Mouse (Mus musculus): ENCODE data around the gene Cryga. TPM values are rescaled to one million over a fixed set of nuclear protein-coding genes. Genes with fewer than 3 reads are reported as not detected.

The Cryga gene
- polyA plus RNA-seq (2012): 0.12 and 0.18 TPM in 2 replicates

DNA sequence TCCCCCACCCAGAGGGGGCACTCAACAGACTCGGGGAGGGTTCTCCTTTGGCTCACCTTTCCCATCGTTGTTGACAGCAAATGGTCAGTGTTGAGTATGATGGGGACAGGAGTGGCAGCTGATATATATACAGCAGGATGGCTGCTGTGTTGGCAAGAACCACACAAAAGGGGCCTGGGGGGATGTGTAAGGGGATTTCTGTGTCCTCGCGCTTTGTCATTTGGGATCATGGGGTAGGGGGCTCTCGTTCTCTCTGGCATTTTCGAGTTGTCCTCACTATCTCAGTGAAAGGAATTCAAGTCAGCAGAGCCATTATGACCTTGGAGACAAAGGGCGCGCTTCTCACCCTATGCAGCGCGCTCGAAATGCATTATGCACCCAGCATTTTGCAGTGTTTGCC lies at the start of gene Cryga:
Gene Cryga (minus strand): TSS at position 101 of the 400 bp plus-strand sequence.

DNA sequence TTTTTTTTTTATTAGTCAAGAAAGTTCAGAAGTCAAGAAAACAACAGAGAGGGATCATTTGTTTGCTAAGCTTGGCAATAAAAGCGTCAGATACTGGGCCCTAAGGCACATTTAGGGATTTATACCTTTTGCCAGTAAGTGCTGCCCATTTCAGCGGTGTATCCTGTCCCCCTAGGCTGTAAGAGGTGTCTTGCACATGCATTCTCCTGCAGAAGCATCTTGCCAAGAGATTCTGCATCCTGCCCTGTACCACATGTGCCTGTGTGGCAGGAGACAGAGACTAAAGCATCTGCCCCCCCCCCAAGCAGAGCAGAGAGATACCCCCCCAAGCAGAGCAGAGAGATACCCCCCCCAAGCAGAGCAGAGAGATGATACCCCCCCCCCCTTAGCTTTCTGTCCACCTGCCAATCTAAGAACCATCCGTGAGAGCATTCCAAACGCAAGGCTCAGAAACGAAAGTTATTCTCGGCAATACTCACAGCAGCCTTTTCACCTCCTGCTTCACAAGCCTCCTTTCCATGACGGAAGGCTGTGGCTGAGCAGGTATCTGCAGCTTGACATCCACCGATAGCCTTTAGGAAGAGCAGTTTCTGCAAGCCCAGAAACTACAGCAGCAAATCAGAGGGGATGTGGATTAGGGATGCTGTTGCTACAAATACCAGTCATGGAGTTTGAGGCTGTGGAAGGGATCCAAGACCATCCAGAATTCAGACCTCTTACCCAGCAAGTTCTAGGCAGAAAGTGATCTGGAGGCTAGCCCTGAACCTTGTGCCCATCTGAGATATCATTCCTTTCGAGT lies 19.6 kb upstream of the Cryga start, which contains the start of gene D630023F18Rik:
Gene D630023F18Rik (minus strand): TSS at position 641 of the 799 bp plus-strand sequence.

DNA sequence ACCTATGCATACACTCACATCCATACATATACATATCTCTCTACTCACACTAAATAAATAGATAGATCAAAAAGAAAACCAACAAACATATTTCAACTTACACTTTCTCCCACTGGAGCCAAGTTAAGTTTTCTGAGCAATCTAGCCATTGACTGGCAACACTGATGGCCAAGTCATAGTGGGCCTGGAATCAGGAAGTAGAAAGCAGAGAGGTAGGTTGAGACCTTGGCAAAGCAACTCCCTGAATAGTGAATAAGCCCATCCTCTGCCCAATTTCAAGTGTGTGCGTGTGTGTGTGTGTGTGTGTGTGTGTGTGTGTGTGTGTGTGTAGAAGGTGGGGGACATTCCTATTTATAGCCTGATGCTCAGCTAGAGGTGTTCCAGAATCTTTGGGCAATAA lies 16.3 kb upstream of the Cryga start, which contains the start of gene Gm28845:
Gene Gm28845 (minus strand): TSS at position 121 of the 400 bp plus-strand sequence.

DNA sequence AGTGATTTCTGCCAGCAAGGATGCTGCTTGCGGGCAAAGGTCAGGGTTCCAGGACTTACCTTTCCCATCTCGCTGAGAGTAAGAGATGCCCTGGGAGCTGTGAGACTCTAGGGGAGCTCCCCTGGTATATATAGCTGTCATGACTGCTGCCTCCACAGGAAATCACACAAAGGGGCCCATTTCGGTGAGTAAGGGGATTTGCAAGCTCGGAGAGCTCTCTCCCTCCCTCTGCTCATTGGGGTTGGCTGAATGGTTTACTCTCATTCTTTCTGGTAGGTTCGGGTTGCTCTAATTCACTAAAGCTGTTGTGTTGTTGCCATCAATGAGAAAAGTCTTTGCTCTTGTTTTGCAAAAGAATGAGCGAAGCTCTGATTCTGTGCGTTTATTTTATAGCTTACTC lies 21.0 kb downstream of the Cryga start, which contains the start of gene Crygb:
Gene Crygb (minus strand): TSS at position 101 of the 400 bp plus-strand sequence.

DNA sequence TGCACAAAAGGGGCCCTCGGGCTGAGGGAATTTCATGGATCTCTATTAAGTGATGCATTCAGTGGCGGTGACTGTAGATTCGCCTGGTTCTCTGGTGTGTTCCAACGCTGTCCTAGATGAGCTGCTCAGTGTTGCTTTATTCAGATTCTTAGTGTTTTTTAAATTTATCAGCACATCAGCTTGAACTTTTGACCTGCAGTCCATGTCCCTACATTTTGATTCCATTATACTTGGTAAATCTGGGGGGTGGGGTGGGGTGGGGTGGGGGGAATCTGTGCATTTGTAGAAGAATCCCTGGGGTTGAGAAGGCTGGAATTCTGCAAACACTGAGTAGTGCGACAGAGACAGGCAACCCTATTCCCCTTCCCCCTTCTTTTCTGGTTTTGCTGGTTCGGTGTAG lies 29.6 kb downstream of the Cryga start, which contains the start of gene Crygc:
Gene Crygc (minus strand): TSS at position 101 of the 400 bp plus-strand sequence.

DNA sequence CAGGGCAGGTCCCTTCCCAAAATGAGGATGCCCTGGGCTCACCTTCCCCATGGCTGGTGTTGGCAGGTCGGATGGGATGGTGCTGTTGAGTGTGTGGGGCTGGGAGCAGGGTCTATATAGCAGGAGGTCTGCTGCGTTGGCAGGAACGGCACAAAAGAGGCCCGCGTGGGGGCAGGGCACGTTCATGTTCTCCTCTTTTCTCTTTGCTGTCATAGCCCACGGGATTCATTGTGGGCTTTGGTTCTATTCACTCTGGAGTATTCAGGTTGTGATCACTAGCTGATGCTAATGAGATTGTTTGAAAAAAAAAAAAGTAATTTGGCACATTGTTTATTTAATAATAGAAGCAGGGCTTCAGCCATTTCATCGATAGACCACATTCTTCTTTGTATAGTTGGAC lies 39.8 kb downstream of the Cryga start, which contains the start of gene Crygd:
Gene Crygd (minus strand): TSS at position 101 of the 400 bp plus-strand sequence.

DNA sequence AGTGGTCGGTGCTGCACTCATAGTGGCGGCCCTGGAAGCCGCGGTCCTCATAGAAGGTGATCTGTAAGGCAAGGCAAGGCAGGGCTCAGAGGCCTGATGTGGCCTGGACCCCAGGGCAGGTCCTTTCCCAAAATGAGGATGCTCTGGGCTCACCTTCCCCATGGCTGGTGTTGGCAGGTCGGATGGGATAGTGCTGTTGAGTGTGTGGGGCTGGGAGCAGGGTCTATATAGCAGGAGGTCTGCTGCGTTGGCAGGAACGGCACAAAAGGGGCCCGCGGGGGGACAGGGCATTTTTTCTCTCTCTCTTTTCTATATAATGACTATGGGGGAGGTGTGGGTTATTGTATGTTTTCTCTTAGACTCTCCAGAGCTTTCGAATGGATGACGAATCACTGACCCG lies 52.2 kb downstream of the Cryga start, which contains the start of gene Cryge:
Gene Cryge (minus strand): TSS at position 198 of the 400 bp plus-strand sequence.

Other genes with a start within 250 kb of the Cryga start
- gene Plekhm3, start 146.5 kb downstream of the Cryga start, polyA plus RNA-seq (2012): 1.8 and 2.7 TPM in 2 replicates
- 0.06 TPM in 1 of 2 replicates, not detected in the other for gene Akr1cl, start 70.6 kb downstream of the Cryga start, polyA plus RNA-seq (2012)
- not detected in 2 replicates for gene Cryge, start 52.2 kb downstream of the Cryga start, polyA plus RNA-seq (2012)
- gene Crygd, start 39.9 kb downstream of the Cryga start, polyA plus RNA-seq (2012): not detected in 2 replicates
- not detected in 2 replicates for gene Crygc, start 29.7 kb downstream of the Cryga start, polyA plus RNA-seq (2012)
- not detected in 2 replicates for gene Crygb, start 21.1 kb downstream of the Cryga start, polyA plus RNA-seq (2012)
- not detected in 2 replicates for gene Gm28845, start 16.2 kb upstream of the Cryga start, polyA plus RNA-seq (2012)
- gene D630023F18Rik, start 19.8 kb upstream of the Cryga start, polyA plus RNA-seq (2012): 0.13 TPM in 1 of 2 replicates, not detected in the other
- 1.8 and 3.9 TPM in 2 replicates for gene Idh1, start 83.1 kb upstream of the Cryga start, polyA plus RNA-seq (2012)
- gene Pikfyve, start 83.3 kb upstream of the Cryga start, polyA plus RNA-seq (2012): 16.6 and 17.6 TPM in 2 replicates
- not detected in 2 replicates for gene Pth2r, start 178.7 kb upstream of the Cryga start, polyA plus RNA-seq (2012)

All from megakaryocyte-erythroid progenitor cell, adult 5 weeks (primary cell).